23 mouse cellular contexts compared by ENCODE assay signal in genomic region chr1:185933623-185934022, GRCm38 (mm10).
"Had no signal": no experiment of that assay in that cellular context is flagged by ENCODE, and none has a peak within 500 bp of the region (broad histone marks: within the 10 kb centered on the region; RNA-seq: fewer than 3 reads in every experiment).

No protein-coding gene starts in this region.

- H3K4me3 ChIP-seq: heart, adult 2 months; heart, embryonic 13.5 days; heart, embryonic 15.5 days; hindbrain, embryonic 13.5 days; hindbrain, embryonic 15.5 days; intestine, embryonic 15.5 days; layer of hippocampus, adult 2 months; left cerebral cortex, adult 2 months; limb, embryonic 12.5 days; limb, embryonic 15.5 days had no signal

- H3K9me3 ChIP-seq: heart, embryonic 13.5 days; heart, embryonic 15.5 days; hindbrain, embryonic 13.5 days; hindbrain, embryonic 15.5 days; intestine, embryonic 15.5 days; limb, embryonic 12.5 days; limb, embryonic 15.5 days had no signal

- DNase-seq: gastrocnemius, postnatal 14 days; gastrocnemius, postnatal 36 days; heart, adult 2 months; heart, postnatal 14 days; heart, postnatal 36 days; kidney, adult 18-20 months; kidney, adult 8-10 months; kidney, postnatal 10 days; kidney, postnatal 25 days; kidney, postnatal 4 days had no signal

- ATAC-seq: forebrain, embryonic 16.5 days; inflammation-experienced regulatory T-cells, adult 6 months; intestine, embryonic 15.5 days; intestine, postnatal 0 days had no signal

- H3K4me1 ChIP-seq: heart, embryonic 15.5 days; hindbrain, embryonic 13.5 days; hindbrain, embryonic 15.5 days; intestine, embryonic 15.5 days had no signal

- H3K27me3 ChIP-seq: heart, embryonic 13.5 days; heart, embryonic 15.5 days; hindbrain, embryonic 13.5 days; hindbrain, embryonic 15.5 days; intestine, embryonic 15.5 days; limb, embryonic 12.5 days; limb, embryonic 15.5 days had no signal

- H3K27ac ChIP-seq: heart, adult 2 months; heart, embryonic 13.5 days; heart, embryonic 15.5 days; hindbrain, embryonic 13.5 days; hindbrain, embryonic 15.5 days; intestine, embryonic 15.5 days; layer of hippocampus, adult 2 months; left cerebral cortex, adult 2 months; limb, embryonic 12.5 days; limb, embryonic 15.5 days had no signal

- H3K4me2 ChIP-seq: heart, embryonic 11.5 days; heart, embryonic 13.5 days; heart, embryonic 15.5 days; hindbrain, embryonic 13.5 days; hindbrain, embryonic 15.5 days; intestine, embryonic 15.5 days; limb, embryonic 12.5 days; limb, embryonic 15.5 days had no signal

- H3K36me3 ChIP-seq: heart, embryonic 13.5 days; heart, embryonic 15.5 days; hindbrain, embryonic 13.5 days; hindbrain, embryonic 15.5 days; intestine, embryonic 15.5 days; limb, embryonic 12.5 days; limb, embryonic 15.5 days had no signal

- H3K9ac ChIP-seq: heart, embryonic 13.5 days; heart, embryonic 15.5 days; hindbrain, embryonic 13.5 days; hindbrain, embryonic 15.5 days; intestine, embryonic 15.5 days; limb, embryonic 12.5 days; limb, embryonic 15.5 days had no signal
